Mouse (Mus musculus) heart, postnatal 0 days (tissue): ENCODE data around the gene Anpep.

Experiments used
- CTCF ChIP-seq: IDR thresholded peaks from 2 replicates; pipeline ENCODE4 v1.5.1; 2016; ENCODE audit warnings: antibody characterized with exemption, control low read depth, low read depth
- EP300 ChIP-seq: IDR thresholded peaks from 2 replicates; pipeline ENCODE4 v1.6.1; 2016; ENCODE audit warnings: antibody characterized with exemption, low read depth

DNA sequence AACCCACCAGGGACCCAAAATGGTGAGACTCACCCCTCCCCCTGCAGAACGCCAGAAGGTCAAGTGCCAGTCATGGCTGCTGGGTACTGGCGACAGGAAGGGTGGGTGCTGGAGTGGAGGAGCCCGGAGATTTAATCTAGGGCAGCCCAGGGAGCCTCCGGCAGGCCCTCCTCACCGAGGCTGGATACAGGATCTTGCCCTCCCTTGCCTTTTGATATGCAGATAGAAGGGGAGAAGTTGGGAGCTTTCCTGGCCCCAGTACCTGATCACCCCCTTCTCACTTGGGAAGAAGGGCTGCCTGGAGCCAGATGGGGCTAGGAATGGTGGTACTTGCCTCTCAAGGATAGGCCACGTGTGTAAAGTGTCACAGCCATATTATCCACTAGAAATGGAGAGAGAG, 42.5 kb downstream of the Anpep start:
- TF ChIP-seq EP300 = no peak
- no peak for TF ChIP-seq CTCF
